Mouse (Mus musculus) neural tube, embryonic 12.5 days (tissue): ENCODE results near the gene Vopp1. TPM values are rescaled to one million over a fixed set of nuclear protein-coding genes. Genes with fewer than 3 reads are reported as not detected.

Experiments
- ATAC-seq: fragments of 200-750 bp; cut with Nextera tagmentation; 2 replicates; pipeline ENCODE4 v1.8.0; 2017; ENCODE audit warnings: low read depth, mild to moderate bottlenecking, moderate TSS enrichment, moderate library complexity; ENCODE audit not compliant: low FRiP score
- H3K27ac ChIP-seq: fragments of 300-500 bp; sonication (generic); 2 replicates; pipeline ENCODE4 v1.5.1; 2016
- H3K27me3 ChIP-seq: fragments of 300-500 bp; sonication (generic); replicated peaks from 2 replicates; pipeline ENCODE4 v1.6.1; 2016; ENCODE audit warnings: mild to moderate bottlenecking
- H3K36me3 ChIP-seq: fragments of 300-500 bp; sonication (generic); 2 replicates; pipeline ENCODE4 v1.6.1; 2016; ENCODE audit warnings: mild to moderate bottlenecking
- H3K4me1 ChIP-seq: fragments of 300-500 bp; sonication (generic); 2 replicates; pipeline ENCODE4 v1.6.1; 2016
- H3K4me2 ChIP-seq: fragments of 300-500 bp; sonication (generic); replicated peaks from 2 replicates; pipeline ENCODE4 v1.6.1; 2016; ENCODE audit warnings: mild to moderate bottlenecking
- H3K4me3 ChIP-seq: fragments of 300-500 bp; sonication (generic); 2 replicates; pipeline ENCODE4 v1.5.1; 2016
- H3K9ac ChIP-seq: fragments of 300-500 bp; sonication (generic); 2 replicates; pipeline ENCODE4 v1.6.1; 2016; ENCODE audit warnings: mild to moderate bottlenecking
- H3K9me3 ChIP-seq: fragments of 300-500 bp; sonication (generic); 2 replicates; pipeline ENCODE4 v1.6.1; 2016; ENCODE audit warnings: mild to moderate bottlenecking
- WGBS: fragments of 180-500 bp; shearing (Covaris S2); methylation state at CpG from one replicate; pipeline ENCODE4 v1.1.7; 2016; 5-methylcytosine and 5-hydroxymethylcytosine counted together
- polyA plus RNA-seq: library from polyadenylated mRNA; unstranded; fragments of >200 nt; fragmentation: Nextera tagmentation; extraction: Ambion mirVana; gene quantifications from 2 replicates; pipeline ENCODE4 v1.2.1, GENCODE M21; 2016

Vopp1 gene
- polyA plus RNA-seq, 1 experiment from 2014 or later = 116 TPM

- Histone ChIP-seq H3K4me3 (no peak overlapping the region), H3K9ac (no peak overlapping the region), H3K4me1 (no peaks in the 10 kb centered on the region), H3K36me3 (peaks cover 23% of the 10 kb centered on the region), H3K27ac (no peak overlapping the region), H3K4me2 (no peak overlapping the region), H3K9me3 (no peaks in the 10 kb centered on the region), H3K27me3 (no peaks in the 10 kb centered on the region)
- no peak for ATAC-seq
- 93% methylated on average over 1 of the region's 1 CpGs for WGBS
Observed at GRCm38 (mm10) chr6:57770467-57771190, 54.3 kb downstream of the Vopp1 start.

DNA sequence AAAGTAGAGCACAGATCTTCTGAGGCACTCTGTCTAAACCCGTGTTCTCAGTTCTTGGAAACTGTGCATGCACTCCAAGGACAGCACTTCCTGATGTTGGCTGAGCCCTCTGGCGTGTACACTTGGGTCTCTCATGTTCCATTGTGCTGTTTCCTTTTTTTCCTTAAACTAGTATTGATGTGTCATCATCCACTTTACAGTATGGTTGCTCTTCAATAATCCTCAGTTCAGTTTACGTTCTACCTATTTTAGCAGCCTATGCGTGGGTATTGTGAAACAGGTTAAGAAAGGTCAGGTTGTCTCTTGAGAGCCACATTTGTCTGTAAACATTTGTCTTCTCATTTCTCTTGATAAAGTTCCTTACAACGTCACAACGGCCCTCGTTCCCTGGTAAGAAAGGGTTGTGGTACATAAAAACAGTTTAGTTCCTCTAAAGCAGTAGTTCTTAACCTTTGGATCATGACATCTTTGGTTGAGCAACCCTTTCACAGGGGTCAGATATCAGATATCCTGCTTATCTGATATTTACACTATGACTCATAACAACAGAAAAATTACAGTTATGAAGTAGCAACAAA, 55.9 kb downstream of the Vopp1 start:
- Histone ChIP-seq H3K9ac (no peak overlapping the region), H3K27ac (no peak overlapping the region), H3K27me3 (no peaks in the 10 kb centered on the region), H3K9me3 (no peaks in the 10 kb centered on the region), H3K36me3 (peaks cover 17% of the 10 kb centered on the region), H3K4me1 (no peaks in the 10 kb centered on the region), H3K4me3 (no peak overlapping the region), H3K4me2 (no peak overlapping the region)
- 93% methylated on average over 7 of the region's 7 CpGs for WGBS
- no peak for ATAC-seq

DNA sequence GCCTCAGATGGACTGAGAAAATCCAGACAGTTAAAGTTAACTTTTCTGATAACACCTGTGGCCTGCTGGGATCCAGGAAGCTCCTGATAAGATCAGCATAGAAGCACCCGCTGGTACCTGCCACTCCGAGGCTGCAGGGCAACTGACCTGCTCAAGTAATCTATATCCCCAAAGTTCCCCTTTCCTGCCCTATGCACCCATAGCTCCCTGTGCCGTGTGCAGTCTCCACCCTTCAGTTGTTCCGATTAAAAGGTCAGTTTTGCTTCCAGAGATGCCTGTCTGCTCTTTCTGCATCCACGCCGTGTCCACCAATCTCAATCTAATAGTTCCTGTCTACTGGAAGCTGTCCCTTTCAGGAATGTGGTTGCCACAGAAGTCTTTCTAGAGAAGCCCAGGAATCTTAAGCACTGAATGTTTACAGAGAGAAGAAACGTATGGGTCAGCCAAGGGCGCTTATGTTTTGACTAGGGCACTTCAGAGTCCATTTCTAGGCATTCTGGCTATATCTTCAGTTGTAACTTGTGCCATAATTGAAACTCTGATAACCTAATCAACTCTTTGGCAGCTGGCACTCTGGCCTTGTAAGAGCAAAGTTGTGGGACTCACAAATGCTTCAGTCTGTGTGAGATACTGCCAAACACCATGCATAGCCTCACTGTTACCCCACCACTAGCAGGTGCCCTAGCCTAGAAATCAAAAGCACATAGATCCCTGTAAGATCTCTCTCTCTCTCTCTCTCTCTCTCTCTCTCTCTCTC, 57.7 kb downstream of the Vopp1 start:
- Histone ChIP-seq H3K9me3 (no peaks in the 10 kb centered on the region), H3K9ac (no peak overlapping the region), H3K36me3 (peaks cover 9% of the 10 kb centered on the region; the same call in 1 of the 2 replicates), H3K4me2 (no peak overlapping the region), H3K27me3 (no peaks in the 10 kb centered on the region), H3K4me3 (no peak overlapping the region), H3K4me1 (no peaks in the 10 kb centered on the region), H3K27ac (no peak overlapping the region)
- no peak for ATAC-seq
- WGBS = 87% methylated on average over 8 of the region's 8 CpGs

DNA sequence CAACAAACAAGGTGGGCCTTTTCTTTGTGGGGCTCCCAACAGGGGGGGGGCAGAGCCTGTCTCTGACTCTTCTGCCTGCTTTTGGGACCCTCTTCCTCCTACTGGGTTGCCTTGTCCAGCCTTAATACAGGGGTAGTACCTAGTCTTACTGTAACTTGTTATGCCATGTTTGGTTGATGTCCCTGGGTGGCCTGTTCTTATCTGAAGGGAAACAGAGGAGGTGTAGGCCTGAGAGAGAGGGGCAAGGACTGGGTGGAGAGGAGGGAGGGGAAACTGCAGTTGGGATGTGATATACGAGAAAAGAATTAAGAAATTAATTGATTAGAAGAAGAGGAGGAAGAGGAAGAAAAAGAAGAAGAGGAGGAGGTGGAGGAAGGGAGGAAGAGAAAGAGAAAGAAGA, 58.7 kb downstream of the Vopp1 start:
- peaks cover 14% of the 10 kb centered on the region; the same call in 1 of the 2 replicates for H3K36me3 ChIP-seq
- H3K4me1 ChIP-seq = no peaks in the 10 kb centered on the region
- WGBS = 92% methylated on average over 1 of the region's 1 CpGs
- ATAC-seq = no peak
- no peak overlapping the region for H3K9ac ChIP-seq
- no peaks in the 10 kb centered on the region for H3K27me3 ChIP-seq
- H3K9me3 ChIP-seq = no peaks in the 10 kb centered on the region
- H3K4me2 ChIP-seq = no peak overlapping the region
- no peak overlapping the region for H3K27ac ChIP-seq
- no peak overlapping the region for H3K4me3 ChIP-seq

GRCm38 (mm10) chr6:57765095-57765878, 59.7 kb downstream of the Vopp1 start:
- no peak for ATAC-seq
- Histone ChIP-seq H3K9ac (no peak overlapping the region), H3K4me3 (no peak overlapping the region), H3K36me3 (peaks cover 17% of the 10 kb centered on the region), H3K4me2 (no peak overlapping the region), H3K27me3 (no peaks in the 10 kb centered on the region), H3K27ac (no peak overlapping the region), H3K9me3 (no peaks in the 10 kb centered on the region), H3K4me1 (no peaks in the 10 kb centered on the region)
- 80% methylated on average over 3 of the region's 3 CpGs for WGBS

DNA sequence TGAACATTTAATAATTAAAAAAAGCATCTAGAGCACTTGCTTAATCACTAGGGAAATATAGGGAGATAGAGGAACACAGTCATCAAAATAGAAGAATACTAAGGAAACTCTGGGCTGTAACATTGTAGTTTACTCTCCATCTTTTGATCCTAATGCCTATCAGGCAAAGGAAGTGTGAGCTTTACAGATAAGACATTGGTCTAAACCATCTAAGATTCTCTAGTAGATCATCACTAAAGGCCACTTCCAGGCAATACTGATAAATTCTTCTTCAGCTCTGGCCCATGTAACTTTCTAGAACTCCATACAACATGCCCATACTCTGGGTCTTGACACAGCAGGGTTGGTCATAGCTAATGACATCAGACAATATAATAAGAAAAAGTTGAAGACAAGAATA, 61.9 kb downstream of the Vopp1 start:
- Histone ChIP-seq H3K36me3 (peaks cover 17% of the 10 kb centered on the region), H3K27me3 (no peaks in the 10 kb centered on the region), H3K9ac (no peak overlapping the region), H3K4me1 (no peaks in the 10 kb centered on the region), H3K4me3 (no peak overlapping the region), H3K27ac (no peak overlapping the region), H3K9me3 (no peaks in the 10 kb centered on the region), H3K4me2 (no peak overlapping the region)
- no peak for ATAC-seq

GRCm38 (mm10) chr6:57753962-57754759, 70.8 kb downstream of the Vopp1 start:
- Histone ChIP-seq H3K4me1 (no peaks in the 10 kb centered on the region), H3K9me3 (no peaks in the 10 kb centered on the region), H3K4me3 (no peak overlapping the region), H3K36me3 (peaks cover 33% of the 10 kb centered on the region), H3K9ac (no peak overlapping the region), H3K4me2 (no peak overlapping the region), H3K27me3 (no peaks in the 10 kb centered on the region), H3K27ac (no peak overlapping the region)
- no peak for ATAC-seq
- 93% methylated on average over 9 of the region's 9 CpGs for WGBS

GRCm38 (mm10) chr6:57745748-57746129, 79.2 kb downstream of the Vopp1 start:
- no peak overlapping the region for H3K4me3 ChIP-seq
- no peaks in the 10 kb centered on the region for H3K36me3 ChIP-seq
- no peak overlapping the region for H3K4me2 ChIP-seq
- H3K9me3 ChIP-seq = no peaks in the 10 kb centered on the region
- no peak overlapping the region for H3K27ac ChIP-seq
- H3K4me1 ChIP-seq = no peaks in the 10 kb centered on the region
- no peak overlapping the region for H3K9ac ChIP-seq
- no peaks in the 10 kb centered on the region for H3K27me3 ChIP-seq
- 91% methylated on average over 2 of the region's 2 CpGs for WGBS
- ATAC-seq = no peak

GRCm38 (mm10) chr6:57744974-57745747, 79.8 kb downstream of the Vopp1 start:
- Histone ChIP-seq H3K27me3 (no peaks in the 10 kb centered on the region), H3K4me2 (no peak overlapping the region), H3K9ac (no peak overlapping the region), H3K4me3 (no peak overlapping the region), H3K36me3 (no peaks in the 10 kb centered on the region), H3K27ac (no peak overlapping the region), H3K9me3 (no peaks in the 10 kb centered on the region), H3K4me1 (no peaks in the 10 kb centered on the region)
- 92% methylated on average over 4 of the region's 4 CpGs for WGBS
- ATAC-seq = no peak

DNA sequence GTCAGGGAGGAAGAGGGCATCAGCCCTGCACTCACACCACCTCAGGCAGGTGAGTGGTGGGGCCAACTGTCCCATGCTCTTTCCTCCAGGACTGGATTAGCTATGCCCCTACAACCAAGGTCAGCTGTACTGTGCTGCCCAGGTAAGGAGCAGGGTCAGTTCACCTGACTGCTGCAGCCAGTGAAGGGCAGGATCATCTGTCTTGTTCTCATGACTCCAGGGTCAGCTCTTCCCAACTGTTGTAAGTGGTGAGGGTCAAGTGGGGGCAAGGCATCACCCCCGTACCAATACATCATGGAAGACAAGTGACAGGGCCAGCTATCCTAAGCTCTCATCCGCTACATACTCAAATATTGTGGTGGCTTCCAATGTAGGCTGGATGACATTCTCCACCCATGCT, 80.8 kb downstream of the Vopp1 start:
- H3K4me2 ChIP-seq = no peak overlapping the region
- H3K4me3 ChIP-seq = no peak overlapping the region
- ATAC-seq = no peak
- H3K4me1 ChIP-seq = no peaks in the 10 kb centered on the region
- no peaks in the 10 kb centered on the region for H3K9me3 ChIP-seq
- H3K9ac ChIP-seq = no peak overlapping the region
- H3K27me3 ChIP-seq = no peaks in the 10 kb centered on the region
- 95% methylated on average over 2 of the region's 2 CpGs for WGBS
- no peaks in the 10 kb centered on the region for H3K36me3 ChIP-seq
- no peak overlapping the region for H3K27ac ChIP-seq

- WGBS = 80% methylated on average over 2 of the region's 2 CpGs
- Histone ChIP-seq H3K27me3 (no peaks in the 10 kb centered on the region), H3K4me2 (no peak overlapping the region), H3K36me3 (peaks cover 5% of the 10 kb centered on the region; the same call in 1 of the 2 replicates), H3K9ac (no peak overlapping the region), H3K27ac (no peak overlapping the region), H3K4me1 (no peaks in the 10 kb centered on the region), H3K4me3 (no peak overlapping the region), H3K9me3 (no peaks in the 10 kb centered on the region)
- ATAC-seq = no peak
Observed at GRCm38 (mm10) chr6:57743333-57743732, 81.6 kb downstream of the Vopp1 start.
